Mouse (Mus musculus): ENCODE measurements at regions not wholly inside any gene's neighbourhood (a gene's known extent, or its start where the extent isn't known, plus 50 kb on each side); places are given as distances from the start of the nearest gene placed in this dataset.

- Histone ChIP-seq H3K27me3 (no peaks in the 10 kb centered on the region), H3K27ac (no peak overlapping the region), H3K36me3 (no peaks in the 10 kb centered on the region), H3K9me3 (no peaks in the 10 kb centered on the region), H3K4me2 (replicated peaks) (no peak overlapping the region), H3K4me1 (no peaks in the 10 kb centered on the region), H3K9ac (no peak overlapping the region), H3K4me3 (no peak overlapping the region)
- WGBS = 82% methylated on average over 4 of the region's 4 CpGs
- no peak for ATAC-seq (ENCODE audit: low FRiP score, low read depth)
Observed at GRCm38 (mm10) chr6:139010501-139010900, 352.2 kb upstream of the Igbp1b start.

Measured in limb, embryonic 13.5 days (tissue).